Mouse (Mus musculus) small intestine, adult 2 months (tissue): ENCODE measurements at regions not wholly inside any gene's neighbourhood (a gene's known extent, or its start where the extent isn't known, plus 50 kb on each side); places are given as distances from the start of the nearest gene placed in this dataset.
A peak's percentile ranks its signal among the peaks of the same experiment; 100 is the strongest.

Source experiments
- H3K27ac ChIP-seq: fragments of 200-500 bp; 2 replicates; pipeline ENCODE4 v1.5.1; 2012; ENCODE audit warnings: low read depth, low read length, control low read depth, inconsistent platforms; ENCODE audit not compliant: insufficient read depth
- H3K27me3 ChIP-seq: fragments of 200-500 bp; 2 replicates; pipeline ENCODE4 v1.6.1; 2012; ENCODE audit warnings: mild to moderate bottlenecking, moderate library complexity, low read length, inconsistent platforms; ENCODE audit not compliant: control insufficient read depth, insufficient read depth
- H3K36me3 ChIP-seq: fragments of 200-500 bp; 2 replicates; pipeline ENCODE4 v1.6.1; 2012; ENCODE audit warnings: mild to moderate bottlenecking, low read length, control low read depth, inconsistent platforms; ENCODE audit not compliant: control insufficient read depth, insufficient read depth
- H3K4me1 ChIP-seq: fragments of 200-500 bp; 2 replicates; pipeline ENCODE4 v1.6.1; 2012; ENCODE audit warnings: low read length, inconsistent platforms, mixed read lengths; ENCODE audit not compliant: control insufficient read depth, insufficient read depth, insufficient read length
- H3K4me3 ChIP-seq: fragments of 200-500 bp; 2 replicates; pipeline ENCODE4 v1.5.1; 2012; ENCODE audit warnings: low read depth, mild to moderate bottlenecking, control low read depth, inconsistent platforms, low read length, moderate library complexity
- CTCF ChIP-seq: fragments of 200-500 bp; IDR thresholded peaks from 2 replicates; pipeline ENCODE4 v1.5.1; 2012; ENCODE audit warnings: low read depth, mild to moderate bottlenecking, control low read depth, inconsistent platforms, low read length, moderate library complexity, mixed read lengths; ENCODE audit not compliant: insufficient replicate concordance, insufficient read length; ENCODE audit errors: extremely low read depth
- POLR2A ChIP-seq: fragments of 200-500 bp; IDR thresholded peaks from 2 replicates; pipeline ENCODE4 v1.6.1; 2012; ENCODE audit warnings: low read depth, mild to moderate bottlenecking, control low read depth, inconsistent platforms, low read length, moderate library complexity
- WGBS: fragments of 180-500 bp; shearing (Covaris S2); methylation state at CpG from one replicate; pipeline ENCODE4 v1.1.7; 2018; 5-methylcytosine and 5-hydroxymethylcytosine counted together

DNA sequence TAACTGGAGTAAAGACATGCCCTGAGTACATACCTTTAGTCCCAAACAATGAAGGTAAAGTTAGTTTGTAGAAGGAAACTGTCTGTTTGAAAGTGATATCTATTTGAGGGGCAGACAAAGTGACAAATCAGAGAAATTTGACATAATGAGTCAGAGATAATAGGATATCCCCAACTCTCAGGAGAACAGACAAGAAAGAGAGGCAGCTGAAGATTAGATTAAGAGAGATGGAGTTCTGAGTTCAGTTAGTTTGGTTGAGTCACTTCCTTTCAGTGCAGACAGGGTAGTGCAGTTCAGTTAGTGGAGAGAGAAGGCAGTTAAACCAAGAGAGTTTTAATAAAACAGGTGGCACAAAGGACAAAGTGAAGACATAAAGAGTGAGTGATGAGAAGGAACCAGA lies 477.4 kb upstream of the Diaph2 start:
- Histone ChIP-seq H3K36me3 (no peaks in the 10 kb centered on the region), H3K27ac (no peak overlapping the region), H3K4me3 (no peak overlapping the region), H3K4me1 (no peaks in the 10 kb centered on the region), H3K27me3 (no peaks in the 10 kb centered on the region)
- TF ChIP-seq CTCF = no peak
- TF ChIP-seq POLR2A = no peak

DNA sequence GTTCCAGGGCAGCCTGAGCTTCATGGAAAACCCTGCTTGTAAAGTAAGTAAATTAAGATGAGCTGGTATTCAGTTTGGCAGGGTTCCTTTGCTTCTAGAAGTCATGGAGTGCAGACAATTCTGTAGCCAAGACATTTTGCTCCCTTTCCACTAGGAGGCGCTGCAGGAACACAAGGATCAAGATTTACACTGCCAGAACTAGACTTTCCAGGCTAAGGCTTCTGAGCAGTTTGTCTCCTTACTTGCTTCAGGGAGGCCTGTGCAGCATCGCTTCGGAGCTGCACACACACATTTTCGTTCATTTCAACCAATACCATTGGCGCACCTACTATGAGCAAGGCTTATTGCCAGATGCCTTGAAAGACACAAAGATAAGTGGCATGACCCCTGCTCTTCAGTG lies 445.6 kb upstream of the Diaph2 start:
- Histone ChIP-seq H3K36me3 (no peaks in the 10 kb centered on the region), H3K4me1 (no peaks in the 10 kb centered on the region), H3K27ac (no peak overlapping the region), H3K27me3 (no peaks in the 10 kb centered on the region), H3K4me3 (no peak overlapping the region)
- WGBS = 34% methylated on average over 5 of the region's 5 CpGs
- peak; percentile 37; the same call in 1 of the 2 replicates for TF ChIP-seq CTCF
- no peak for TF ChIP-seq POLR2A

GRCm38 (mm10) chrX:129309380-129309779 lies 440.2 kb upstream of the Diaph2 start:
- no peak overlapping the region for H3K27ac ChIP-seq
- H3K4me1 ChIP-seq = no peaks in the 10 kb centered on the region
- H3K36me3 ChIP-seq = no peaks in the 10 kb centered on the region
- no peak for TF ChIP-seq POLR2A
- no peak for TF ChIP-seq CTCF
- H3K4me3 ChIP-seq = no peak overlapping the region
- H3K27me3 ChIP-seq = no peaks in the 10 kb centered on the region

- no peaks in the 10 kb centered on the region for H3K36me3 ChIP-seq
- WGBS = 37% methylated on average over 1 of the region's 1 CpGs
- no peak overlapping the region for H3K27ac ChIP-seq
- H3K4me1 ChIP-seq = no peaks in the 10 kb centered on the region
- TF ChIP-seq CTCF (no peak), POLR2A (no peak)
- H3K27me3 ChIP-seq = no peaks in the 10 kb centered on the region
- no peak overlapping the region for H3K4me3 ChIP-seq
Measured at GRCm38 (mm10) chrX:129329441-129329840, 420.1 kb upstream of the Diaph2 start.

- no peaks in the 10 kb centered on the region for H3K27me3 ChIP-seq
- no peaks in the 10 kb centered on the region for H3K4me1 ChIP-seq
- WGBS = 79% methylated on average over 1 of the region's 1 CpGs
- no peak overlapping the region for H3K27ac ChIP-seq
- TF ChIP-seq CTCF = no peak
- no peak for TF ChIP-seq POLR2A
- no peak overlapping the region for H3K4me3 ChIP-seq
- H3K36me3 ChIP-seq = no peaks in the 10 kb centered on the region
Measured at GRCm38 (mm10) chrX:129332810-129333209, 416.7 kb upstream of the Diaph2 start.
